Mouse (Mus musculus): ENCODE data around the gene Eif3l. TPM values are rescaled to one million over a fixed set of nuclear protein-coding genes. Genes with fewer than 3 reads are reported as not detected.

The Eif3l gene
- polyA plus RNA-seq, 1 experiment from 2014 or later: 238 TPM

- no peak overlapping the region for H3K4me3 ChIP-seq (ENCODE audit: low read length)
- H3K9ac ChIP-seq (ENCODE audit: low read depth, low read length): no peak overlapping the region
- H3K27me3 ChIP-seq (replicated peaks; ENCODE audit: control insufficient read depth, insufficient read depth, low read length): no peaks in the 10 kb centered on the region
- H3K9me3 ChIP-seq (ENCODE audit: control insufficient read depth, low read length): no peaks in the 10 kb centered on the region
- H3K36me3 ChIP-seq (ENCODE audit: control insufficient read depth, insufficient read depth, low read length): peaks cover 4% of the 10 kb centered on the region; the same call in 1 of the 2 replicates
- no peak for ATAC-seq
- 0 out of 2 replicates have a peak, but pooled peaks cover 4% of the 10 kb centered on the region for H3K4me1 ChIP-seq (ENCODE audit: control insufficient read depth, insufficient read depth, low read length)
- 66% methylated on average over 11 of the region's 11 CpGs for WGBS
- no peak overlapping the region for H3K27ac ChIP-seq (ENCODE audit: low read length)
- H3K4me2 ChIP-seq (ENCODE audit: low read depth, low read length): no peak overlapping the region
These were observed 61.0 kb downstream of the Eif3l start for GRCm38 (mm10) chr15:79135783-79136575.

- Histone ChIP-seq H3K4me2 (ENCODE audit: low read depth, low read length) (no peak overlapping the region), H3K4me3 (ENCODE audit: low read length) (no peak overlapping the region), H3K9ac (ENCODE audit: low read depth, low read length) (no peak overlapping the region), H3K27ac (ENCODE audit: low read length) (no peak overlapping the region), H3K27me3 (replicated peaks; ENCODE audit: control insufficient read depth, insufficient read depth, low read length) (no peaks in the 10 kb centered on the region), H3K4me1 (ENCODE audit: control insufficient read depth, insufficient read depth, low read length) (peaks cover 22% of the 10 kb centered on the region), H3K9me3 (ENCODE audit: control insufficient read depth, low read length) (no peaks in the 10 kb centered on the region), H3K36me3 (ENCODE audit: control insufficient read depth, insufficient read depth, low read length) (no peaks in the 10 kb centered on the region)
- no peak for ATAC-seq
- 64% methylated on average over 10 of the region's 10 CpGs for WGBS
These were observed 64.7 kb downstream of the Eif3l start for GRCm38 (mm10) chr15:79139640-79140039.

- H3K4me2 ChIP-seq (ENCODE audit: low read depth, low read length): peak within 1 kb of the TSS; percentile 90
- H3K4me3 ChIP-seq (ENCODE audit: low read length): peak within 1 kb of the TSS; percentile 60
- peak within 1 kb of the TSS; percentile 72 for H3K9ac ChIP-seq (ENCODE audit: low read depth, low read length)
- H3K4me1 ChIP-seq (ENCODE audit: control insufficient read depth, insufficient read depth, low read length): peaks cover 22% of the 10 kb centered on the region
- H3K27me3 ChIP-seq (replicated peaks; ENCODE audit: control insufficient read depth, insufficient read depth, low read length): no peaks in the 10 kb centered on the region
- WGBS: under 1% methylated on average over 57 of the region's 57 CpGs
- H3K36me3 ChIP-seq (ENCODE audit: control insufficient read depth, insufficient read depth, low read length): no peaks in the 10 kb centered on the region
- ATAC-seq: peak; percentile 93
- no peaks in the 10 kb centered on the region for H3K9me3 ChIP-seq (ENCODE audit: control insufficient read depth, low read length)
- 0 out of 2 replicates have a peak within 1 kb of the TSS, but pooled peaks have one; percentile 55 for H3K27ac ChIP-seq (ENCODE audit: low read length)
These were observed 66.0 kb downstream of the Eif3l start, which contains the start of the genes Polr2f and 1700088E04Rik for GRCm38 (mm10) chr15:79140866-79141565. Polr2f (plus strand) TSS chr15:79141009. 1700088E04Rik (minus strand) TSS chr15:79141253.

- Histone ChIP-seq H3K36me3 (ENCODE audit: control insufficient read depth, insufficient read depth, low read length) (0 out of 2 replicates have a peak, but pooled peaks cover 1% of the 10 kb centered on the region), H3K4me3 (ENCODE audit: low read length) (peak overlapping the region; percentile 60), H3K9ac (ENCODE audit: low read depth, low read length) (peak overlapping the region; percentile 72), H3K4me1 (ENCODE audit: control insufficient read depth, insufficient read depth, low read length) (peaks cover 22% of the 10 kb centered on the region), H3K27ac (ENCODE audit: low read length) (0 out of 2 replicates have a peak overlapping the region, but pooled peaks have one; percentile 55), H3K4me2 (ENCODE audit: low read depth, low read length) (peak overlapping the region; percentile 85), H3K27me3 (replicated peaks; ENCODE audit: control insufficient read depth, insufficient read depth, low read length) (no peaks in the 10 kb centered on the region), H3K9me3 (ENCODE audit: control insufficient read depth, low read length) (no peaks in the 10 kb centered on the region)
- peak; percentile 43; the same call in 1 of the 2 replicates for ATAC-seq
- WGBS: under 1% methylated on average over 7 of the region's 7 CpGs
These were observed 66.6 kb downstream of the Eif3l start for GRCm38 (mm10) chr15:79141566-79141917.

GRCm38 (mm10) chr15:79143316-79143715 lies 68.3 kb downstream of the Eif3l start:
- Histone ChIP-seq H3K27me3 (replicated peaks; ENCODE audit: control insufficient read depth, insufficient read depth, low read length) (no peaks in the 10 kb centered on the region), H3K27ac (ENCODE audit: low read length) (no peak overlapping the region), H3K36me3 (ENCODE audit: control insufficient read depth, insufficient read depth, low read length) (peaks cover 11% of the 10 kb centered on the region; the same call in 1 of the 2 replicates), H3K4me1 (ENCODE audit: control insufficient read depth, insufficient read depth, low read length) (peaks cover 22% of the 10 kb centered on the region), H3K9me3 (ENCODE audit: control insufficient read depth, low read length) (no peaks in the 10 kb centered on the region), H3K9ac (ENCODE audit: low read depth, low read length) (no peak overlapping the region), H3K4me3 (ENCODE audit: low read length) (no peak overlapping the region), H3K4me2 (ENCODE audit: low read depth, low read length) (no peak overlapping the region)
- ATAC-seq: no peak
- 88% methylated on average over 12 of the region's 12 CpGs for WGBS

Other genes with a start within 250 kb of the Eif3l start
- gene Cdc42ep1, start 232.6 kb upstream of the Eif3l start, polyA plus RNA-seq (2015; fragmentation: Nextera tagmentation; extraction: Ambion mirVana): 34.5 and 36.1 TPM in 2 replicates
- gene Lgals2, start 219.7 kb upstream of the Eif3l start, polyA plus RNA-seq (2015; fragmentation: Nextera tagmentation; extraction: Ambion mirVana): 1,298 and 1,309 TPM in 2 replicates
- gene Gga1, start 198.0 kb upstream of the Eif3l start, polyA plus RNA-seq (2015; fragmentation: Nextera tagmentation; extraction: Ambion mirVana): 56.3 and 57.4 TPM in 2 replicates
- 0.21 and 0.55 TPM in 2 replicates for gene Gm49510, start 175.5 kb upstream of the Eif3l start, polyA plus RNA-seq (2015; fragmentation: Nextera tagmentation; extraction: Ambion mirVana)
- 21.5 and 23.3 TPM in 2 replicates for gene Sh3bp1, start 175.4 kb upstream of the Eif3l start, polyA plus RNA-seq (2015; fragmentation: Nextera tagmentation; extraction: Ambion mirVana)
- gene Pdxp, start 161.3 kb upstream of the Eif3l start, polyA plus RNA-seq (2015; fragmentation: Nextera tagmentation; extraction: Ambion mirVana): 2.2 and 6.4 TPM in 2 replicates
- 865 and 927 TPM in 2 replicates for gene Lgals1, start 148.5 kb upstream of the Eif3l start, polyA plus RNA-seq (2015; fragmentation: Nextera tagmentation; extraction: Ambion mirVana)
- gene Nol12, start 140.2 kb upstream of the Eif3l start, polyA plus RNA-seq (2015; fragmentation: Nextera tagmentation; extraction: Ambion mirVana): 38.1 and 43.7 TPM in 2 replicates
- gene Triobp, start 127.5 kb upstream of the Eif3l start, polyA plus RNA-seq (2015; fragmentation: Nextera tagmentation; extraction: Ambion mirVana): 54.3 and 58.7 TPM in 2 replicates
- gene H1f0, start 46.7 kb upstream of the Eif3l start, polyA plus RNA-seq (2015; fragmentation: Nextera tagmentation; extraction: Ambion mirVana): 438 and 456 TPM in 2 replicates
- gene Galr3, start 33.3 kb upstream of the Eif3l start, polyA plus RNA-seq (2015; fragmentation: Nextera tagmentation; extraction: Ambion mirVana): 1.8 and 2.3 TPM in 2 replicates
- gene Ankrd54, start 12.3 kb upstream of the Eif3l start, polyA plus RNA-seq (2015; fragmentation: Nextera tagmentation; extraction: Ambion mirVana): 56.4 and 57.5 TPM in 2 replicates
- gene Micall1, start 33.7 kb downstream of the Eif3l start, polyA plus RNA-seq (2015; fragmentation: Nextera tagmentation; extraction: Ambion mirVana): 5.2 and 6.3 TPM in 2 replicates
- gene Polr2f, start 65.8 kb downstream of the Eif3l start, polyA plus RNA-seq (2015; fragmentation: Nextera tagmentation; extraction: Ambion mirVana): 287 and 317 TPM in 2 replicates
- gene 1700088E04Rik, start 66.1 kb downstream of the Eif3l start, polyA plus RNA-seq (2015; fragmentation: Nextera tagmentation; extraction: Ambion mirVana): 4.2 and 5.7 TPM in 2 replicates
- gene Sox10, start 90.1 kb downstream of the Eif3l start, polyA plus RNA-seq (2015; fragmentation: Nextera tagmentation; extraction: Ambion mirVana): 5.2 and 5.4 TPM in 2 replicates
- 51.2 and 56.2 TPM in 2 replicates for gene Pick1, start 154.0 kb downstream of the Eif3l start, polyA plus RNA-seq (2015; fragmentation: Nextera tagmentation; extraction: Ambion mirVana)
- 0.29 and 0.32 TPM in 2 replicates for gene Gm49486, start 154.2 kb downstream of the Eif3l start, polyA plus RNA-seq (2015; fragmentation: Nextera tagmentation; extraction: Ambion mirVana)
- 0.07 TPM in 1 of 2 replicates, not detected in the other for gene Slc16a8, start 179.6 kb downstream of the Eif3l start, polyA plus RNA-seq (2015; fragmentation: Nextera tagmentation; extraction: Ambion mirVana)
- gene Baiap2l2, start 210.4 kb downstream of the Eif3l start, polyA plus RNA-seq (2015; fragmentation: Nextera tagmentation; extraction: Ambion mirVana): 13.6 and 17.9 TPM in 2 replicates